Mouse (Mus musculus): ENCODE data around the gene Rpl6. TPM values are rescaled to one million over a fixed set of nuclear protein-coding genes. Genes with fewer than 3 reads are reported as not detected.

Gene Rpl6
- total RNA-seq, 2 experiments from 2014 or later, result 445 to 518 TPM

- DNase-seq, result no peak
- Histone ChIP-seq H3K4me3 (no peak overlapping the region), H3K27ac (no peak overlapping the region)
- TF ChIP-seq CTCF (IDR thresholded peaks at IDR 0.05), result no peak
- intact Hi-C loops (cut with DNase I), result no loop called here
Observed at GRCm38 (mm10) chr5:121253816-121254497, 49.7 kb downstream of the Rpl6 start.

- TF ChIP-seq CTCF (IDR thresholded peaks at IDR 0.05), result no peak
- no peak for DNase-seq
- Histone ChIP-seq H3K27ac (no peak overlapping the region), H3K4me3 (no peak overlapping the region)
- intact Hi-C loops (cut with DNase I), result no loop called here
Observed at GRCm38 (mm10) chr5:121254977-121255376, 50.7 kb downstream of the Rpl6 start.

Other genes starting within 250 kb of the Rpl6 start
- gene Rph3a, start 194.4 kb upstream of the Rpl6 start, total RNA-seq (2021), result not detected
- 10 to 100 TPM; 70.6 to 74.4 TPM for gene Ptpn11, start 13.1 kb upstream of the Rpl6 start, total RNA-seq (2021)
- gene Hectd4, start 15.7 kb downstream of the Rpl6 start, total RNA-seq (2021), result 10 to 100 TPM; 13.7 to 13.8 TPM
- 10 to 100 TPM; 36.8 to 37.0 TPM for gene Trafd1, start 181.2 kb downstream of the Rpl6 start, total RNA-seq (2021)
- 10 to 100 TPM; 26.9 to 33.3 TPM for gene Naa25, start 193.5 kb downstream of the Rpl6 start, total RNA-seq (2021)
- gene Tmem116, start 247.4 kb downstream of the Rpl6 start, total RNA-seq (2021), result 1 to 10 TPM; 7.0 to 8.3 TPM
- gene Erp29, start 248.0 kb downstream of the Rpl6 start, total RNA-seq (2021), result 10 to 100 TPM; 32.2 to 39.4 TPM